Mouse (Mus musculus): ENCODE measurements at regions not wholly inside any gene's neighbourhood (a gene's known extent, or its start where the extent isn't known, plus 50 kb on each side); places are given as distances from the start of the nearest gene placed in this dataset.

- Histone ChIP-seq H3K36me3 (no peaks in the 10 kb centered on the region), H3K4me3 (replicated peaks) (no peak overlapping the region), H3K4me2 (no peak overlapping the region), H3K4me1 (no peaks in the 10 kb centered on the region), H3K9ac (no peak overlapping the region), H3K27ac (no peak overlapping the region), H3K9me3 (replicated peaks) (no peaks in the 10 kb centered on the region), H3K27me3 (no peaks in the 10 kb centered on the region)
- WGBS, result 82% methylated on average over 2 of the region's 2 CpGs
- ATAC-seq (replicated peaks; ENCODE audit: low FRiP score), result no peak
Measured at GRCm38 (mm10) chr13:31107434-31107833, 133.4 kb downstream of the Gm5447 start.

DNA sequence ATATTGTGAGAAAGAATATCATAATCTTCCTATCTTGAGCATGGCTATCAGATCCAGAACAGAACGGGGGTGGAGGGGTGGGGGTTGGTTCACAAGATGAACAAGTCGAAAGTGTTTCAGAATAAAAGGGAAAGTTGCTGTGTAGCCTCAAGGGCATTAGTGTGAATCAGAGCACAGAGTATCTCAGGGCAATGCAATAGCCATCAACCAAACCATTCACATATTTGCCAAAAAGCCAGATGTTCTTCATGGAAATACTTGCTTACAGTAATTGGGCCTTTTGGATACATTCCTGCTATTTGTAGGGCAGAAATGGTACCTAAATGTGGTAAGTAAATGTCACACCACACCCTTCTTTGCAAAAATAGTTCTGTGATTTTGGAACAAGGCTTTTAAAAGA lies 135.2 kb downstream of the Gm5447 start:
- no peak overlapping the region for H3K9ac ChIP-seq
- H3K27ac ChIP-seq, result no peak overlapping the region
- H3K4me2 ChIP-seq, result no peak overlapping the region
- no peak for ATAC-seq (replicated peaks; ENCODE audit: low FRiP score)
- no peak overlapping the region for H3K4me3 ChIP-seq (replicated peaks)
- H3K4me1 ChIP-seq, result no peaks in the 10 kb centered on the region
- no peaks in the 10 kb centered on the region for H3K27me3 ChIP-seq
- H3K36me3 ChIP-seq, result no peaks in the 10 kb centered on the region
- WGBS, result 84% methylated on average over 2 of the region's 2 CpGs
- no peaks in the 10 kb centered on the region for H3K9me3 ChIP-seq (replicated peaks)

DNA sequence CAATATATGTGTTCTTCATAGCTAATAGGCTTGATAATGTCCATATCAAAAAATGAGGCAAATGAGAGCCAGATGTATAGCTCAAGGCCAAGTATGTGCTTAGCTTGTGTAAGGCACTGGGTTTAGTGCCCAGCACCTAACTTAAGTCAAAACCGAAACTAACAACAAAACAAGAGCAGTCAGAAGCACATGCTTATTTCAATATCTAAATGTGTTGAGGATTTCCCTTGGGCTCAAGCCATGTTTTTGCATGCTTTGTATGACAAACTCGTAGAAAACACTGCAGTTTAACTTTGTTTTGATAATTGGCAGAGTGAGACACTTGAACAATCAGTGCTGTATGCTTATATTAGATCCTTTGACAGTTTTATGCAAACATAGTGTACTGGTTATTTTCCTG lies 148.7 kb downstream of the Gm5447 start:
- H3K36me3 ChIP-seq, result no peaks in the 10 kb centered on the region
- no peak overlapping the region for H3K4me3 ChIP-seq (replicated peaks)
- no peak overlapping the region for H3K9ac ChIP-seq
- no peaks in the 10 kb centered on the region for H3K4me1 ChIP-seq
- WGBS, result 73% methylated on average over 2 of the region's 2 CpGs
- no peak for ATAC-seq (replicated peaks; ENCODE audit: low FRiP score)
- H3K27ac ChIP-seq, result no peak overlapping the region
- H3K4me2 ChIP-seq, result no peak overlapping the region
- H3K9me3 ChIP-seq (replicated peaks), result no peaks in the 10 kb centered on the region
- no peaks in the 10 kb centered on the region for H3K27me3 ChIP-seq

- Histone ChIP-seq H3K4me3 (replicated peaks) (no peak overlapping the region), H3K4me1 (no peaks in the 10 kb centered on the region), H3K9me3 (replicated peaks) (no peaks in the 10 kb centered on the region), H3K36me3 (no peaks in the 10 kb centered on the region), H3K27me3 (no peaks in the 10 kb centered on the region), H3K4me2 (no peak overlapping the region), H3K27ac (no peak overlapping the region), H3K9ac (no peak overlapping the region)
- no peak for ATAC-seq (replicated peaks; ENCODE audit: low FRiP score)
- 22% methylated on average over 4 of the region's 4 CpGs for WGBS
Measured at GRCm38 (mm10) chr13:31124547-31125216, 150.7 kb downstream of the Gm5447 start.

GRCm38 (mm10) chr13:31132501-31132900 lies 158.5 kb downstream of the Gm5447 start:
- 86% methylated on average over 5 of the region's 5 CpGs for WGBS

GRCm38 (mm10) chr13:31139686-31140085 lies 165.7 kb downstream of the Gm5447 start:
- 83% methylated on average over 3 of the region's 3 CpGs for WGBS
- H3K4me3 ChIP-seq (replicated peaks), result no peak overlapping the region
- no peaks in the 10 kb centered on the region for H3K27me3 ChIP-seq
- H3K36me3 ChIP-seq, result no peaks in the 10 kb centered on the region
- H3K27ac ChIP-seq, result no peak overlapping the region
- no peak overlapping the region for H3K4me2 ChIP-seq
- no peak for ATAC-seq (replicated peaks; ENCODE audit: low FRiP score)
- no peak overlapping the region for H3K9ac ChIP-seq
- no peaks in the 10 kb centered on the region for H3K4me1 ChIP-seq
- H3K9me3 ChIP-seq (replicated peaks), result no peaks in the 10 kb centered on the region

More at GRCm38 (mm10) chr13:31132501-31132900, 158.5 kb downstream of the Gm5447 start:
- no peak for ATAC-seq (replicated peaks; ENCODE audit: low FRiP score)
- no peak overlapping the region for H3K9ac ChIP-seq
- no peaks in the 10 kb centered on the region for H3K9me3 ChIP-seq (replicated peaks)
- H3K36me3 ChIP-seq, result no peaks in the 10 kb centered on the region
- no peaks in the 10 kb centered on the region for H3K27me3 ChIP-seq
- H3K27ac ChIP-seq, result no peak overlapping the region
- H3K4me3 ChIP-seq (replicated peaks), result no peak overlapping the region
- no peaks in the 10 kb centered on the region for H3K4me1 ChIP-seq
- no peak overlapping the region for H3K4me2 ChIP-seq

DNA sequence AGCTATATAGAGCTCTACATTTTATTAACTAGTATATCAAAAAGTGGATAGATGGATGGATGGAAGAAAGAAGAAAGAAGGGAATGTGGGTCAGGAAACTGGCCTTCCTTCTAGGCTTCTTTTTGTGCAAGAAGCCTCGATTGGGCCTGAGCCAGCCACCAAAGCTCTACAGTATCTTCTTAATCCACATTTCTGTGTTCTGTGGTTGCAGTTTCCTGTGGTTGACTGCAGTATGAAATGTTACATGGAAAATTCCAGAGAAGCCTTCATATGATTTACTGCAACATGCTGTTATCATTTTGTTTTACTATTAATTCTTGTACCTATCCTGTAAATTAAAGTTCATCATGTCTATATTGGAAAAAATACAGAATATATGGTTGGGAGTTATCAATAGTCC lies 173.3 kb downstream of the Gm5447 start:
- ATAC-seq (replicated peaks; ENCODE audit: low FRiP score), result no peak
- no peak overlapping the region for H3K4me2 ChIP-seq
- no peak overlapping the region for H3K4me3 ChIP-seq (replicated peaks)
- H3K27me3 ChIP-seq, result no peaks in the 10 kb centered on the region
- H3K9ac ChIP-seq, result no peak overlapping the region
- H3K36me3 ChIP-seq, result no peaks in the 10 kb centered on the region
- no peak overlapping the region for H3K27ac ChIP-seq
- 69% methylated on average over 1 of the region's 1 CpGs for WGBS
- no peaks in the 10 kb centered on the region for H3K9me3 ChIP-seq (replicated peaks)
- H3K4me1 ChIP-seq, result no peaks in the 10 kb centered on the region

GRCm38 (mm10) chr13:31154066-31154465 lies 180.1 kb downstream of the Gm5447 start:
- H3K4me3 ChIP-seq (replicated peaks), result no peak overlapping the region
- H3K9ac ChIP-seq, result no peak overlapping the region
- H3K4me1 ChIP-seq, result no peaks in the 10 kb centered on the region
- no peaks in the 10 kb centered on the region for H3K27me3 ChIP-seq
- no peaks in the 10 kb centered on the region for H3K36me3 ChIP-seq
- no peak for ATAC-seq (replicated peaks; ENCODE audit: low FRiP score)
- 39% methylated on average over 3 of the region's 3 CpGs for WGBS
- no peak overlapping the region for H3K4me2 ChIP-seq
- no peak overlapping the region for H3K27ac ChIP-seq
- H3K9me3 ChIP-seq (replicated peaks), result no peaks in the 10 kb centered on the region

DNA sequence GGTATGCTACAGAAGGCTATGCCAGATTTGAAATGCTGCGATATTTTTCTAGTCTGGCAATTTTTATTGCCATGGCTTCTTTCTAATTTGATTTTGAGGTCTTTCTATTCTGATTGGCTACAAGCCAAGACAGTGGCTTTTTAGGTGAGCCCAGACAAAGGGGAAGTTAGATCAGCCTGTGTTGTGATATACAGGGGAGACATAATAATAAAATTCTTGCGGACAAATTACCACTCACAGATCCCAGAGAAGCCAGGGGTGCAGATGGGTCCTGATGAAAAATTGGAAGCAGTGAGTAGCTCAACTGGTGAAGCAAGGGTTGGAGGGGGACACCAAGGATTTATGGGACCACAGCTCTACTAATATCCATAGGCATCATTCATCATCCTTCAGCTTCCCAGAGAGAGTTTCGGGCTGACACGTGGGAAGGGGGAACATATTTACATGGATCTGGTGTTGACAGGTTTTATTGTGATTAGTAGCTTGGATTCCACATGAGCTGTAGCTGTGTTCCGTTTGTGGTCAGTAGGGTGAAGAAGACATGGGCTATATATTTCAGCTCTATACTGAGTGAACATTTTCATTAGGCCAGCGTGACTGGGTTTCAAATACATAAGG lies 190.0 kb downstream of the Gm5447 start:
- H3K27ac ChIP-seq, result no peak overlapping the region
- H3K27me3 ChIP-seq, result peaks cover 12% of the 10 kb centered on the region; the same call in 1 of the 2 replicates
- no peak overlapping the region for H3K4me3 ChIP-seq (replicated peaks)
- no peaks in the 10 kb centered on the region for H3K36me3 ChIP-seq
- H3K9ac ChIP-seq, result no peak overlapping the region
- ATAC-seq (replicated peaks; ENCODE audit: low FRiP score), result peak; percentile 69
- no peaks in the 10 kb centered on the region for H3K9me3 ChIP-seq (replicated peaks)
- 49% methylated on average over 6 of the region's 6 CpGs for WGBS
- peaks cover 3% of the 10 kb centered on the region; the same call in 1 of the 2 replicates for H3K4me1 ChIP-seq
- no peak overlapping the region for H3K4me2 ChIP-seq

DNA sequence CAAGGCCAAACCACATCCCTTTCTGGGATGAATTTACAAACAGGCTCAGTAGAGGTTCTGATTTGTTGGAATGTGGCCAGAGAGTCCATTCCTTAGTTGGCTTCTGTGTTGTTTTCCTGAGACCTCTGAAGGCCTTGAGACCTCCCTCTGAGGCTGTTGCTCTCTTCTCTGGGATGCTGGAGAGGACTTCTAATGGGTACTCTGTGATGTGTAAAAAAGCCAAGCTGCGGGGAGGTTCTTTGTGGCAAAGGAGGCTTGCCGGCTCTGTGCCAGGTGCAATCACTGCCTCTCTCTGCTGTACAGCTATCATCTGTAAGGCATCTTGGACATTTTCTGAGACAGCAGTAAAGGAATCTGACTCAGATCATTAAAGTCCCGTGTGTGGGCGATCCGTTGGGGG lies 192.3 kb downstream of the Gm5447 start:
- ATAC-seq (replicated peaks; ENCODE audit: low FRiP score), result no peak

DNA sequence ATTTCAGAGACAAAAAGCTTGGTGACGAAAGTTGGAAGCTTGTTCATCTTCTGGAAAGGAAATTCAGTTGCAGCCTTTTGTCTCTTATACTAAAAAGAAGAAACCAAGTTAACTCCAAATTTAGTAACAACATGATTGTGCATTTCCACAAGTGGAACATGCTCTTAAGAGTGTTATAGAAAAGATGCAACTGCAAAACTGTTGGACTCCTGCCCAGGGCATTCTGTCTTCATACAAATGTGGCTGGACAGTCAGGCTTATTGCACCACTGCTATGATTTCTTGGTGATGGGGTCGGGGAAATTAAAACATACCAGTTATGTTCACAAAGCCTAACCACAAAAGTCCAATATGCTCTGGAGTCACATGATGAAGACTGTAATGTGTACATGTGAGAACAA lies 194.8 kb downstream of the Gm5447 start:
- no peak for ATAC-seq (replicated peaks; ENCODE audit: low FRiP score)
- H3K9me3 ChIP-seq (replicated peaks), result no peaks in the 10 kb centered on the region
- H3K27ac ChIP-seq, result no peak overlapping the region
- no peaks in the 10 kb centered on the region for H3K36me3 ChIP-seq
- H3K9ac ChIP-seq, result no peak overlapping the region
- H3K27me3 ChIP-seq, result 0 out of 2 replicates have a peak, but pooled peaks cover 3% of the 10 kb centered on the region
- 86% methylated on average over 2 of the region's 2 CpGs for WGBS
- peaks cover 3% of the 10 kb centered on the region; the same call in 1 of the 2 replicates for H3K4me1 ChIP-seq
- no peak overlapping the region for H3K4me3 ChIP-seq (replicated peaks)
- no peak overlapping the region for H3K4me2 ChIP-seq

More for the DNA sequence above, 192.3 kb downstream of the Gm5447 start:
- no peak overlapping the region for H3K4me2 ChIP-seq
- H3K9me3 ChIP-seq (replicated peaks), result no peaks in the 10 kb centered on the region
- 50% methylated on average over 5 of the region's 5 CpGs for WGBS
- H3K36me3 ChIP-seq, result no peaks in the 10 kb centered on the region
- H3K4me1 ChIP-seq, result peaks cover 3% of the 10 kb centered on the region; the same call in 1 of the 2 replicates
- H3K27me3 ChIP-seq, result peaks cover 12% of the 10 kb centered on the region; the same call in 1 of the 2 replicates
- H3K4me3 ChIP-seq (replicated peaks), result no peak overlapping the region
- H3K27ac ChIP-seq, result no peak overlapping the region
- H3K9ac ChIP-seq, result no peak overlapping the region

DNA sequence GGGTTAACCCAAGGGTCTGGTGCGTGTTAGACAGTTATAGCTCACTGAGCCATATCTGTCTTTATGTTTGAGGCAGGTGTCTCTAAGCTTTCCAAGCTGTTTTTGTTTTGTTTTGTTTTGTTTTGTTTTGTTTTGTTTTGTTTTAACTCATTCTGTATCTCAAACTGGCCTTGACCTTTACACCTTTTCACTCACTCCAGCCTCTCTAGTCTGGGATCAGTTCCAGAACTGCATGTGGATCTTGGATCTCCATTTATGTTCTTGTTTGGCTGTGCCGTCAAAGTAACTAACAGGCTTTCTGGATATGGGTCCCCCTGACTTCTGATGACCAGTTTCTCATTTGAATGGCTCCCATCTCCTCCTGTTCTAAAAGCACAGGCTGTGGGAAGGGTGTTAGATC lies 197.7 kb downstream of the Gm5447 start:
- no peaks in the 10 kb centered on the region for H3K36me3 ChIP-seq
- H3K4me2 ChIP-seq, result no peak overlapping the region
- no peaks in the 10 kb centered on the region for H3K4me1 ChIP-seq
- ATAC-seq (replicated peaks; ENCODE audit: low FRiP score), result no peak
- H3K27me3 ChIP-seq, result no peaks in the 10 kb centered on the region
- H3K4me3 ChIP-seq (replicated peaks), result no peak overlapping the region
- no peaks in the 10 kb centered on the region for H3K9me3 ChIP-seq (replicated peaks)
- no peak overlapping the region for H3K27ac ChIP-seq
- H3K9ac ChIP-seq, result no peak overlapping the region
- 64% methylated on average over 2 of the region's 2 CpGs for WGBS

All from kidney, embryonic 15.5 days (tissue).